Mouse (Mus musculus) megakaryocyte, embryonic 14.5 days (primary cell): ENCODE measurements around the gene Ppp1r9a.

Source experiments
- FLI1 ChIP-seq: IDR thresholded peaks from 2 replicates; pipeline ENCODE4 v1.6.1; 2012; ENCODE audit warnings: low read length, inconsistent platforms, mixed read lengths
- GATA1 ChIP-seq: IDR thresholded peaks from 3 replicates; pipeline ENCODE4 v1.6.1; 2012; ENCODE audit warnings: mixed read lengths, low read length, inconsistent platforms, borderline replicate concordance

DNA sequence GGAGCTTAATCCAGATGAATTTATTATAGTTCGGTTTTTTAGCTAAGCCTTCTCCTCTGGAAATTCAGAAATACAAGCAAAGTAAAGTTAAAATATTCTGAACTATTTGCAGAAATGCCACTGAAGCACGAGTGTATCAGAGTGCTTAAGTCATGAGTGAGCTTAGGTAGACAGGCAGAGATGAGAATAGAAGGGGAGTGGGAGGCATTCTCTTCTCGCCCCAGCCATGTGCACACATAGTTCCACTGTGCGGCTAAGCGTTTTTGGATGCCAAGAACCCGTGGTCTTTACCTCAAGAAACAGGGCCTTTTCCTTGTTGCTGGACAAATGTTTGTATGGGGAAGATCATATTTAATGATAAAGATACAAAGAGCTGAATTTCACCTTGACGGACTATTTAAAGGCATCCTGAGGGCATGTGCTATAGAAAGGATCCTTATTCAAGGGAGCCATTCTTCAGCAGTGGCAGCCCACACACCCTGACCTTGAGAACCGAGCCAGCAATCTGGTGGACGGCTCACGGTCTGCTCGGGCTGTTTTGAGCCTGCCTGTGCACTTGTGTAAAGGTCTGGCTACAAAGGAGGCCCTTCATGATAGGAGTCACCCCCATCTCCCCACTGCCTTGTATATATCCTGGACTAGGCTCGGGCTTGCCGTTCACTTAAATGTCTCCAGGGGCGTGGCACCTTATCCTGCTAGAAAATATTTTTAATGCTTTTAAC, 23.4 kb downstream of the Ppp1r9a start:
- TF ChIP-seq GATA1, result no peak
- TF ChIP-seq FLI1, result no peak
